Mouse (Mus musculus) liver, embryonic 12.5 days (tissue): Measurements from ENCODE around the gene Uqcc2. TPM values are rescaled to one million over a fixed set of nuclear protein-coding genes. Genes with fewer than 3 reads are reported as not detected.

Experiments
- ATAC-seq: fragments of 200-750 bp; cut with Nextera tagmentation; 2 replicates; pipeline ENCODE4 v1.8.0; 2017; ENCODE audit warnings: moderate number of reproducible peaks, mild to moderate bottlenecking, moderate library complexity
- H3K27ac ChIP-seq: fragments of 300-500 bp; sonication (generic); 2 replicates; pipeline ENCODE4 v1.5.1; 2016; ENCODE audit warnings: mild to moderate bottlenecking
- H3K27me3 ChIP-seq: fragments of 300-500 bp; sonication (generic); replicated peaks from 2 replicates; pipeline ENCODE4 v1.6.1; 2016; ENCODE audit warnings: mild to moderate bottlenecking, moderate library complexity
- H3K36me3 ChIP-seq: fragments of 300-500 bp; sonication (generic); 2 replicates; pipeline ENCODE4 v1.6.1; 2016; ENCODE audit warnings: mild to moderate bottlenecking, moderate library complexity
- H3K4me1 ChIP-seq: fragments of 300-500 bp; sonication (generic); 2 replicates; pipeline ENCODE4 v1.6.1; 2016
- H3K4me2 ChIP-seq: fragments of 300-500 bp; sonication (generic); 2 replicates; pipeline ENCODE4 v1.6.1; 2016; ENCODE audit warnings: mild to moderate bottlenecking, moderate library complexity
- H3K4me3 ChIP-seq: fragments of 300-500 bp; sonication (generic); 2 replicates; pipeline ENCODE4 v1.5.1; 2016; ENCODE audit warnings: mild to moderate bottlenecking, moderate library complexity
- H3K9ac ChIP-seq: fragments of 300-500 bp; sonication (generic); 2 replicates; pipeline ENCODE4 v1.6.1; 2016; ENCODE audit warnings: mild to moderate bottlenecking, moderate library complexity
- H3K9me3 ChIP-seq: fragments of 300-500 bp; sonication (generic); replicated peaks from 2 replicates; pipeline ENCODE4 v1.6.1; 2016; ENCODE audit warnings: mild to moderate bottlenecking, moderate library complexity
- WGBS: fragments of 180-500 bp; shearing (Covaris S2); methylation state at CpG from one replicate; pipeline ENCODE4 v1.1.7; 2016; ENCODE audit not compliant: insufficient replicate concordance; 5-methylcytosine and 5-hydroxymethylcytosine counted together
- polyA plus RNA-seq: library from polyadenylated mRNA; unstranded; fragments of >200 nt; fragmentation: Nextera tagmentation; extraction: Ambion mirVana; gene quantifications from 2 replicates; pipeline ENCODE4 v1.2.1, GENCODE M21; 2016

Uqcc2 gene
- polyA plus RNA-seq = 254 and 262 TPM in 2 replicates

DNA sequence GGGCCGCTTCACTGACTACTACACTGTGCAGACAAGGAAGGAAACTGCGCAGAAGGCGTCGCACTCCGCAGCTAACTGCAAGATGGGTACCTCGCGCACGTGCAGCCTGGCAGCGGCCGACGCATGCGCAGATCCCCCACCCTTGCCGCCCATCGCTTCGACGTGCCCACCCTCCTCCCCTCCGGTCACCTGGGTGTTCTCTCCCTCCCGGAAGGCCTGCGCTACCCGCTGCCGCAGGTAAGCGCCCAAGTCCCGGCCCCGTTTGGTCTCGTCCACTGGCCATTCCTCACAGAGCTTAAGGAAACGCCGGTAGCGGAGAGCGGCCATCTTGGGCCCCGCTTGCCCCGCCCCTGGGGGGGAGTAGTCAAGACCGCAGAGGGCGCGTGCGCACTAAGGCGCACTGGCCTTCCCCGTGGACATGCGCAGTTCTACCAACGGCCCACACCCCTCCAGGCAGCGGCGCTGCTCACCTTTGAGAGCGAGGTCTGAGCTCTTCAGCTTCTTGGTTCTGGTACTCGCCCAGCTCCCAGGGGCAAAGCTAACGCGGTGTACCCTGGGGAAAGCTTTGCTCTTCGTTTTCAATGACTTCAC, at the start of gene Uqcc2:
TSS of gene Uqcc2 (minus strand) at position 366 of the 591 bp plus-strand sequence.
- peak within 1 kb of the TSS; percentile 68 for H3K4me2 ChIP-seq
- H3K9me3 ChIP-seq = no peaks in the 10 kb centered on the region
- ATAC-seq = peak; percentile 94
- H3K4me3 ChIP-seq = peak within 1 kb of the TSS; percentile 73
- peak within 1 kb of the TSS; percentile 76 for H3K27ac ChIP-seq
- H3K4me1 ChIP-seq = peaks cover 59% of the 10 kb centered on the region
- H3K27me3 ChIP-seq = no peaks in the 10 kb centered on the region
- peaks cover 19% of the 10 kb centered on the region for H3K36me3 ChIP-seq
- H3K9ac ChIP-seq = peak within 1 kb of the TSS; percentile 73
- WGBS = 1% methylated on average over 46 of the region's 46 CpGs

DNA sequence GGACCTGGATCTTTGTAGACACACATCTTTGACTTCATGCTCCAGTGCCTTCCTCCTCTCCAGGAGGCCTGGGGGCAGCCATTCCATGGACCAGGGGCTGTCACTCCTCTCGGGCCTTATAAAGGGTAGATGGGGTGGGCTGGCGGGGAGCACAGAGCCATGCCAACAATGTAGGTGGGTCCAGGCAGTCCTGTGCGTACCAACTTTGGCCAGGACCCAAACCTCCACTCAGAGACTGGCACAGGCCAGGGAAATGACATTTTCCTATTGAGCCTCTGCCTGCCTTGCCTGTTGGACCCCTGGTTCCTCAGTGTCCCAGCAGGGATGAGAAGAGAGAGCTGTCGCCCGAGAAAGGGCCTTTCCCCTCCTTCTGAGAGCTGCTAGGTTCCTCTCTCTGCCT, 48.7 kb upstream of the Uqcc2 start:
- Histone ChIP-seq H3K9ac (no peak overlapping the region), H3K4me2 (no peak overlapping the region), H3K9me3 (peaks cover 9% of the 10 kb centered on the region), H3K4me3 (no peak overlapping the region), H3K36me3 (no peaks in the 10 kb centered on the region), H3K4me1 (peaks cover 57% of the 10 kb centered on the region), H3K27ac (no peak overlapping the region), H3K27me3 (peaks cover 11% of the 10 kb centered on the region)
- 80% methylated on average over 5 of the region's 5 CpGs for WGBS
- no peak for ATAC-seq

DNA sequence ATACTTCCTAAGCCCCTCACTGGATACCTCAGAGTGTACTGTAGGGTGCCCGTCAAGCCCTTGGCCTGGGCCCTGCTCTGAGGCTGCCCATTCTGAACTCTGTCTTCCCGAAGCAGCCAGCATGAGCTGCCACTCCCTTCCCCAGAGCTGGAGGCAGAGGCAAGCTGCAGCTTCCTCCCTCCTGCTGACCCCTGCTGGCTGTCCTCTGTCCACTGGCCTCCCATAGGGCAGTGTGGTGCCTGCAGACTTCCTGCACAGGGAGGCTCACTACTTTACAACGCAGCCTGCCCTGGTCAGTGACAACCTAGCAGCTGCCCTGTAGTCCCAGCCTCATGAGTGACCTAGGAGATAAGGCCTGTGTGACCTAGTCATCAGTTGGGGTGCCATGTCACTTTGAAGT, 48.0 kb upstream of the Uqcc2 start:
- WGBS = 37% methylated on average over 3 of the region's 3 CpGs
- 0 out of 2 replicates have a peak overlapping the region, but pooled peaks have one; percentile 4 for H3K27ac ChIP-seq
- ATAC-seq = peak; percentile 17; the same call in 1 of the 2 replicates
- peaks cover 9% of the 10 kb centered on the region for H3K9me3 ChIP-seq
- H3K4me3 ChIP-seq = no peak overlapping the region
- H3K36me3 ChIP-seq = no peaks in the 10 kb centered on the region
- H3K9ac ChIP-seq = no peak overlapping the region
- H3K27me3 ChIP-seq = peaks cover 4% of the 10 kb centered on the region
- H3K4me1 ChIP-seq = peaks cover 57% of the 10 kb centered on the region
- H3K4me2 ChIP-seq = no peak overlapping the region

DNA sequence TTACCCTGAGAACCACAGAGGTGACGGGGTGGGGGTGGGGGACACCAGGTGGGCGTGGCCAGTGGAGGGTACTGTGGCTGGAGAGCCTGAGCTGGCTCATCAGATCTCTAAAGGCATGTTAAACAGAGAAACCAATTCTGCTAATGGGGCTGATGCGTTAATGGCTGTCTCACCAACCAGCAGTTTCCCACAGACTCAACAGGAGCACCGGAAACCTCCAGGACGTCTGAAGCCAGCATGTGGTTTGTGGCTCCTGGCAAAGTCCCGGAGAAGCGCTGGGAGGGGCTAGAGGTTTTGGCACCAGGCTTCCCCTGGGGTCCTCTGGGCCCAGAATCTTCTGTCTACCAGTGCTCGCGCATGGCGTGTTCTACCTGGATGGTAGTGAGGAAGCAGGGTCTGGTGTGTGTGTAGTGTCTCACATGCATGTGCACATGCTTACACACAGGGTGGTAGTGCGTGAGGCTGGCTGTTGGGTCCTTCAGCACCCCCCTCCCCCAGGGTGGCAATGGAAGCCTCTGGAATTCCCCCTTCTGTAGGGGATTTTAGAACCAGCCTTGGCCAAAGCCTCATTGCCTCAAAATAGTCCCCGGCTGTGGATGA, 46.1 kb upstream of the Uqcc2 start:
- Histone ChIP-seq H3K4me2 (no peak overlapping the region), H3K4me1 (peaks cover 66% of the 10 kb centered on the region), H3K36me3 (no peaks in the 10 kb centered on the region), H3K27ac (no peak overlapping the region), H3K9me3 (peaks cover 9% of the 10 kb centered on the region), H3K4me3 (no peak overlapping the region), H3K9ac (no peak overlapping the region), H3K27me3 (peaks cover 18% of the 10 kb centered on the region)
- WGBS = 48% methylated on average over 12 of the region's 12 CpGs
- ATAC-seq = no peak

DNA sequence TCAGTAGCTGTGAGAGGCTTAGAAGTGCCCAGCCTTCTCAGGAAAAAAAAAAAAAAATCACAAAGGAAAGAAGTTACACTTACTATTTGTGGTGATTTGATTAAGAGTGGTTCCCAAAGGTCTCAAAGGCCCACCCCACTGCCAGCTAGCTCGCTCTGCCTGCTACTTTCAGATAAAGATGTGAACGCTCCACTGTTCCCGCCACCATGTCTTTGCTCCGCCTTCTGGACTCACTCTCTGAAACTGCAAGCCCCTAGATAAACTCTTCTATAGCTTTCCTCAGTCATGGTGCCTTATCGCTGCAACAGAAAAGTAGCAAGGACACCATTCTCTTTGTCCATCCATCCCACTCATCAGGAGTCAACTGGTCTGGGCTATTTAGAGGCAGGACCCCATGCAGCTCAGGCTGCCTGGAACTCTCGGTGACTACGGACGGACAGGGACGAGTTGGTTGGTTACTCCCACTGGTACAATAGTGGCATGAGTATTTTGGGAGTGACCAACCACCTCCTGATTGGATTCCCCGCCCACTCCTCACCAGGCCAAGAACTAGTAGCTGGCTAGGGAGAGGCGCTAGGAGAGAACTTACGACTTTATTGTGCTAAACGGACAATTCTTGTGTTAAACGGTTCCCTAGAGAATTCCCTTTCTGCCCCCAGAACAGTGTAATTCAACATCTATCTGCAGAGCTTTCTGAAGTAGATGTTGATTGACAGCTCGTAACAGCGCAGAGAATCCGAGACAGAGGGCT, 44.9 kb upstream of the Uqcc2 start:
- Histone ChIP-seq H3K4me1 (peaks cover 56% of the 10 kb centered on the region), H3K27ac (peak overlapping the region; percentile 24; the same call in 1 of the 2 replicates), H3K4me3 (no peak overlapping the region), H3K4me2 (no peak overlapping the region), H3K27me3 (peaks cover 24% of the 10 kb centered on the region), H3K9ac (no peak overlapping the region), H3K9me3 (peaks cover 9% of the 10 kb centered on the region), H3K36me3 (no peaks in the 10 kb centered on the region)
- WGBS = 72% methylated on average over 17 of the region's 17 CpGs
- ATAC-seq = peak; percentile 53; the same call in 1 of the 2 replicates

DNA sequence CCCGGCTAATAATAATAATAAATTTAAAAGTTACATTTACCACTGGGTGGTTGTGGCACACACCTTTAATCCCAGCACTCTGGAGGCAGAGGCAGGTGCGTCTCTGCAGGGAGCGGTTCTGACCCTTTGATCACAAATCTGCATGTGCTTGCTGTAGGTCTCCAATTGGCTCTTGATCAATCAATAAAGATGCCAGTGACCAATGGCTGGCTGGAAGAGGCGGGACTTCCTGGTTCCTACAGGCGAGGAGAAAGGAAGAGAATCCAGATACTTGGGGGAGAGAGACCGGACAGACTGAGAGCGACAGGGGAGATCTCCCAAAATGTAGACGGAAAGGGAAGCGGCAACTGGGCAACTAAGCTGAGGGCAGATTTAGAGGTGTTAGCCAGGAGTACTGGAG, 44.3 kb upstream of the Uqcc2 start:
- Histone ChIP-seq H3K4me2 (no peak overlapping the region), H3K9me3 (peaks cover 9% of the 10 kb centered on the region), H3K27ac (no peak overlapping the region), H3K9ac (no peak overlapping the region), H3K4me3 (no peak overlapping the region), H3K27me3 (peaks cover 24% of the 10 kb centered on the region), H3K36me3 (no peaks in the 10 kb centered on the region), H3K4me1 (peaks cover 53% of the 10 kb centered on the region)
- 73% methylated on average over 9 of the region's 9 CpGs for WGBS
- ATAC-seq = no peak

DNA sequence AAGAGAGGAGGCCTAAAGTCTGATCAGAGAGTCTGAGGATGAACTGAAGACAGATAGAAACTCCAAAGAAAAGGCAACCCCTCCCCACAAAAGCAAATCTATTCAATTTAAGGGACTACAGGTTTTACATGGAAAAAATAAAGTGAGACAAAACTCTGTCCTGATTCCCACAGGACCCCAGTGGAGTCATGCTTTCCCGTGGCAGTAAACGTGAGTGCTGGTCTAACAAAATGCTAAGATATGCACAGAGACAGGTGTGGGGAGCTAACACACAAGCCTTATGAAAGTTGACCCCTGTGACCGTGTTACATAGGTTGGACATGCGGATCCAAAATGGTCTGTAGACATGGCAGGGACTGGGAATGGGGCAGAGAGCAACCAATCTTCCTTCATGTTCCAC, 43.0 kb upstream of the Uqcc2 start:
- Histone ChIP-seq H3K9me3 (peaks cover 9% of the 10 kb centered on the region), H3K4me3 (no peak overlapping the region), H3K27me3 (peaks cover 30% of the 10 kb centered on the region), H3K27ac (no peak overlapping the region), H3K9ac (no peak overlapping the region), H3K4me1 (peaks cover 46% of the 10 kb centered on the region), H3K4me2 (no peak overlapping the region), H3K36me3 (no peaks in the 10 kb centered on the region)
- ATAC-seq = no peak
- 76% methylated on average over 4 of the region's 4 CpGs for WGBS

DNA sequence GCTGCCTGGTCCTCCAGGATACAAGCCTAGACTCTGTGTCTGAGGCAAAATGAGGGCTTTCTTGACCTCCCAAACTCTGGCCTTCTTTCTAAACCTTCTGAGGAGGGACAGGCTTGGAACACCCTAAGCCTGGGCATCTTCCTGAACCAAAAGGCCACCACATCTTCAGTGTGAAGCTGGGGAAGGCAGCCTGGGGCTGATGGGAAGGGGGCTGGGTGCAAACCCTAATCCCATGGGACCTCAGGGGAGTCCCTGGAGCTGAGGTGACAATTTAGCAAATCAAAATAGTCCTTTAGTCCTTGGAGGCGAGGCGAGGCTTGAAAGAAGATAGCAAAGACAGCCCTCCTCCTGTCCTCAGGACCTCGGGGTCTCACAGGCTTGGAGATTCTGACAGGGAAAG, 42.6 kb upstream of the Uqcc2 start:
- Histone ChIP-seq H3K4me2 (no peak overlapping the region), H3K9ac (no peak overlapping the region), H3K9me3 (peaks cover 9% of the 10 kb centered on the region), H3K27ac (no peak overlapping the region), H3K27me3 (peaks cover 35% of the 10 kb centered on the region), H3K4me3 (no peak overlapping the region), H3K4me1 (peaks cover 41% of the 10 kb centered on the region), H3K36me3 (no peaks in the 10 kb centered on the region)
- no peak for ATAC-seq
- 71% methylated on average over 3 of the region's 3 CpGs for WGBS

DNA sequence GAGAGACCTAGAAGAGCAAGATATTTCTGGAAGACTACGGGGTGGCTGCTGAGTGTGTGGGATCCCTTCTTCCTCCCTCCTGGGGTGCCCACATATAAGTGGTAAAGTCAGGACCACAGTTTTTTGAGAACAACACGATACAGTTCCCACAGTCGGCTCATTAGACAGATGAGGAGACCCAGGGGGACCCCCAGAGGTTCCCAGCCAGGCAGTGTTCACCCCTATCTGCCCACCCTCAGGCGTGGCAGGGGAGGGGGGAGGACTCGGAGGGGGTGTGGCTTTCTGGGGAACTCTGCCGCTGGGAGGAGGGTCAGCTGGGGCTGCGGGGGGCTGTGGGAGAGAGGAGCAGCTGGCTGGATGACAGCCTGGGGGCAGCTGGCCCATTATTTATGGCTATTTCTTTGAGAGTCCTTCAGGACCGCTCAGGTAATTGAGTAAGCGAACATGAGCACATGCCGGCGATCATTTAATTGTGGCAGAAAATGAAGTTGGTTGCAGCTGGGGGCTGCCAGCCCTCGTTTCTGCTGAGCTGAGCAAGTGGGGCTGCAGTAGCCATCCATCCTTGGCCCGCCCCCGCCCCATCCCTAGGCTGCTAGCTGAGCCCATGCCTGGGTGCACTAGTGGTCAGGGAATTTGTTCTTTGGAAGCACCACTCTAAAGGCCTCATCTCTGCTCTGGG, 41.6 kb upstream of the Uqcc2 start:
- no peak for ATAC-seq
- no peak overlapping the region for H3K27ac ChIP-seq
- WGBS = 39% methylated on average over 14 of the region's 14 CpGs
- H3K36me3 ChIP-seq = no peaks in the 10 kb centered on the region
- H3K9me3 ChIP-seq = peaks cover 9% of the 10 kb centered on the region
- H3K27me3 ChIP-seq = peaks cover 44% of the 10 kb centered on the region
- H3K4me3 ChIP-seq = no peak overlapping the region
- no peak overlapping the region for H3K9ac ChIP-seq
- H3K4me1 ChIP-seq = peaks cover 36% of the 10 kb centered on the region
- no peak overlapping the region for H3K4me2 ChIP-seq

DNA sequence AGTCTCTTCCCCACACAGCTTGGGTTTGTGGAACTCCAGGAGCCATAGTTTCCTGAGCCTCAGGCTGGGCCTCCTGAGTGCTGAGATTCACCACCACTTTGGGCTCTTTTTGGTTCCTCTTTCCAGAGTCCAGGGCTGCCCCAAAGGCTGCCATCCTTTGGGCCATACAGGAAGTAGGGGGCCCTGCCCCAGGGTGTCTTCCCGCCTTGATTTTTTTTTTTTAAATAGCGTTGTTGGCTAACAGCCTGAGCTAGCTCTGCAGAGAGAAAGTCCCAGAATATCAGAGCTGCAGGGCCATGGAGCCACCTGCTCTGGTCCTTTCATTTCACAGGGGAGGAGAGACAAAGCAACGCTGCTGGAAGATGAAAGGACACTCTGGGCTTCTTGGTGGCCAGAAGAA, 40.0 kb upstream of the Uqcc2 start:
- Histone ChIP-seq H3K27ac (no peak overlapping the region), H3K4me1 (peaks cover 25% of the 10 kb centered on the region), H3K27me3 (peaks cover 47% of the 10 kb centered on the region), H3K4me2 (no peak overlapping the region), H3K9me3 (peaks cover 3% of the 10 kb centered on the region; the same call in 1 of the 2 replicates), H3K4me3 (no peak overlapping the region), H3K36me3 (no peaks in the 10 kb centered on the region), H3K9ac (no peak overlapping the region)
- 41% methylated on average over 3 of the region's 3 CpGs for WGBS
- no peak for ATAC-seq

DNA sequence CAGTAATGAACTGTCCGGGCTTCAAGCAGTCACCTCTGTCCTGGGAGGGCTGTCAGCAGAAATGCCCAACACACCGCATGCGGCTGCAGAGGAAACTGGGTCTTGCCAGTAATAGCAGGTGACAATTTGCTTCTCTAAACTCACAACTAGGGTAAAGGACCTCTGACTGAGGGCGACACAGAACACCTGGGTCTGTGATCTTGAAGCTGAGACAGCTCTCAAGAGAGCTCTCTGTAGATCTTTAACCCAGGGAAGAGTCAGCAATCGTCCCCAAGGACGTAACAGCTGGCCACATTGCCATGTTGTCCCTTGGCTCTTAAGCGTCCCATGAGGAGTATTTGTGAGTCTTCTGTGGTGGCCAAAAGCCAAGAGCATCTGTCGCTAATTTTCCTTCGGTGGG, 38.7 kb upstream of the Uqcc2 start:
- Histone ChIP-seq H3K4me3 (no peak overlapping the region), H3K4me2 (no peak overlapping the region), H3K36me3 (no peaks in the 10 kb centered on the region), H3K9me3 (no peaks in the 10 kb centered on the region), H3K27me3 (peaks cover 47% of the 10 kb centered on the region), H3K27ac (no peak overlapping the region), H3K4me1 (peaks cover 16% of the 10 kb centered on the region), H3K9ac (no peak overlapping the region)
- 74% methylated on average over 9 of the region's 9 CpGs for WGBS
- ATAC-seq = no peak

DNA sequence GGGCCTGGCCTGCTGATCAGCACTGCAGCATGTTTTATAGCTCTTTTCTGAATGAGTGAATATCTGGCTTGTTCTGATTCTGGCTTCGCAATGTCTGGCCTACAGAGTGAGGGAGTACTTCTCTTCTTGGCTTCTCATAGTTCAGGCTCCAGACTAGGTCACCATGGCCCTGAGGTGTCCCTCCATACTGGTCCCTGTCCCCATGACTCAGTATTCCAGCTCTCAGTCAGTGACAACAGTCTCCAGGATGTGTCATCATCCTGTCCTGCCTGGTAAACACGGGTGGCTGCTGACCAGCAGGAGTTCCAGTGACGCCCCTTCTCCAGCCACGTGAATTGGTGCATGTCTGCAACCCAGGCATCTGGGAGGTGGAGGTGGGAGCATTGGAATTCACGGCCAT, 37.4 kb upstream of the Uqcc2 start:
- Histone ChIP-seq H3K9ac (no peak overlapping the region), H3K4me2 (no peak overlapping the region), H3K4me1 (peaks cover 26% of the 10 kb centered on the region), H3K27me3 (peaks cover 43% of the 10 kb centered on the region), H3K36me3 (no peaks in the 10 kb centered on the region), H3K4me3 (no peak overlapping the region), H3K27ac (no peak overlapping the region), H3K9me3 (no peaks in the 10 kb centered on the region)
- WGBS = 54% methylated on average over 5 of the region's 5 CpGs
- ATAC-seq = no peak
